Mouse (Mus musculus) kidney, adult 2 months (tissue): ENCODE data around the gene Klhl21. TPM values are rescaled to one million over a fixed set of nuclear protein-coding genes. Genes with fewer than 3 reads are reported as not detected.

Experiments used
- DNase-seq: peaks from one replicate; pipeline ENCODE4 v3.0.0; 2021
- H3K27ac ChIP-seq: fragments of 200-500 bp; 2 replicates; pipeline ENCODE4 v1.5.1; 2012; ENCODE audit warnings: low read depth, low read length, control low read depth, inconsistent platforms; ENCODE audit not compliant: insufficient read depth
- H3K27me3 ChIP-seq: fragments of 200-500 bp; replicated peaks from 2 replicates; pipeline ENCODE4 v1.6.1; 2012; ENCODE audit warnings: mild to moderate bottlenecking, moderate library complexity, low read length, inconsistent platforms; ENCODE audit not compliant: control insufficient read depth, insufficient read depth
- H3K36me3 ChIP-seq: fragments of 200-500 bp; 2 replicates; pipeline ENCODE4 v1.6.1; 2012; ENCODE audit warnings: mild to moderate bottlenecking, moderate library complexity, low read length, inconsistent platforms; ENCODE audit not compliant: control insufficient read depth, insufficient read depth
- H3K4me1 ChIP-seq: fragments of 200-500 bp; 2 replicates; pipeline ENCODE4 v1.6.1; 2011; ENCODE audit warnings: low read length; ENCODE audit not compliant: control insufficient read depth, insufficient read depth
- H3K4me3 ChIP-seq: fragments of 200-500 bp; 2 replicates; pipeline ENCODE4 v1.5.1; 2011; ENCODE audit warnings: mild to moderate bottlenecking, low read depth, low read length, control low read depth; ENCODE audit not compliant: insufficient read depth
- CTCF ChIP-seq: fragments of 200-500 bp; conservative IDR thresholded peaks from 2 replicates; pipeline ENCODE4 v1.5.1; 2011; ENCODE audit warnings: low read depth, mild to moderate bottlenecking, control low read depth, low read length, moderate library complexity, mixed read lengths; ENCODE audit not compliant: insufficient read depth, insufficient read length
- POLR2A ChIP-seq: fragments of 200-500 bp; IDR thresholded peaks from one replicate; pipeline ENCODE4 v1.6.1; 2011; ENCODE audit warnings: low read depth, low read length, control low read depth
- WGBS: fragments of 180-500 bp; shearing (Covaris S2); methylation state at CpG from one replicate; pipeline ENCODE4 v1.1.7; 2018; 5-methylcytosine and 5-hydroxymethylcytosine counted together
- polyA plus RNA-seq: library from polyadenylated mRNA; depleted of rRNA; stranded (reverse); fragments of >200 nt; gene quantifications from 2 replicates; pipeline ENCODE4 v1.2.3, GENCODE M21; 2012

Gene Klhl21
- polyA plus RNA-seq, 1 experiment: 23.0 TPM

- WGBS: 74% methylated on average over 6 of the region's 6 CpGs
- no peak for DNase-seq
- Histone ChIP-seq H3K4me1 (peaks cover 10% of the 10 kb centered on the region), H3K27me3 (no peaks in the 10 kb centered on the region), H3K4me3 (no peak overlapping the region), H3K27ac (no peak overlapping the region), H3K36me3 (no peaks in the 10 kb centered on the region)
- TF ChIP-seq POLR2A: no peak
- peak; percentile 26; the same call in 1 of the 2 replicates for TF ChIP-seq CTCF
These were observed 2.5 kb upstream of the Klhl21 start for GRCm38 (mm10) chr4:152006137-152006536.

- Histone ChIP-seq H3K27ac (no peak overlapping the region), H3K27me3 (no peaks in the 10 kb centered on the region), H3K4me3 (no peak overlapping the region), H3K4me1 (peaks cover 12% of the 10 kb centered on the region), H3K36me3 (no peaks in the 10 kb centered on the region)
- DNase-seq: no peak
- WGBS: 63% methylated on average over 3 of the region's 3 CpGs
- TF ChIP-seq POLR2A (no peak), CTCF (no peak)
These were observed 1.8 kb upstream of the Klhl21 start for GRCm38 (mm10) chr4:152006812-152007211.

GRCm38 (mm10) chr4:152007481-152008147 is 989 bp upstream of the Klhl21 start:
- peak; percentile 71 for DNase-seq

GRCm38 (mm10) chr4:152008148-152008500 is 479 bp upstream of the Klhl21 start:
- Histone ChIP-seq H3K27ac (peak overlapping the region; percentile 89), H3K4me3 (peak overlapping the region; percentile 76), H3K27me3 (no peaks in the 10 kb centered on the region), H3K36me3 (no peaks in the 10 kb centered on the region), H3K4me1 (peaks cover 20% of the 10 kb centered on the region)
- DNase-seq: peak; percentile 37
- WGBS: 1% methylated on average over 14 of the region's 14 CpGs
- TF ChIP-seq CTCF (no peak), POLR2A (no peak)

More at GRCm38 (mm10) chr4:152007481-152008147, 989 bp upstream of the Klhl21 start:
- peak overlapping the region; percentile 76 for H3K4me3 ChIP-seq
- H3K27ac ChIP-seq: peak overlapping the region; percentile 89
- WGBS: 16% methylated on average over 8 of the region's 8 CpGs
- no peaks in the 10 kb centered on the region for H3K36me3 ChIP-seq
- no peaks in the 10 kb centered on the region for H3K27me3 ChIP-seq
- TF ChIP-seq CTCF (no peak), POLR2A (no peak)
- peaks cover 16% of the 10 kb centered on the region for H3K4me1 ChIP-seq

- Histone ChIP-seq H3K27me3 (no peaks in the 10 kb centered on the region), H3K36me3 (no peaks in the 10 kb centered on the region), H3K4me3 (peak overlapping the region; percentile 76), H3K27ac (peak overlapping the region; percentile 84), H3K4me1 (peaks cover 20% of the 10 kb centered on the region)
- peak; percentile 68 for DNase-seq
- no peak for TF ChIP-seq POLR2A
- no peak for TF ChIP-seq CTCF
- WGBS: under 1% methylated on average over 113 of the region's 115 CpGs
These were observed 761 bp downstream of the Klhl21 start for GRCm38 (mm10) chr4:152009076-152010051.

- Histone ChIP-seq H3K36me3 (no peaks in the 10 kb centered on the region), H3K27me3 (no peaks in the 10 kb centered on the region), H3K4me3 (peak overlapping the region; percentile 76), H3K4me1 (peaks cover 20% of the 10 kb centered on the region), H3K27ac (peak overlapping the region; percentile 84)
- peak; percentile 77 for DNase-seq
- TF ChIP-seq CTCF (no peak), POLR2A (no peak)
- WGBS: 6% methylated on average over 10 of the region's 10 CpGs
These were observed 1.6 kb downstream of the Klhl21 start for GRCm38 (mm10) chr4:152010091-152010706.
